Mouse (Mus musculus) stomach, postnatal 0 days (tissue): Measurements from ENCODE around the gene Dcaf12. TPM values are rescaled to one million over a fixed set of nuclear protein-coding genes. Genes with fewer than 3 reads are reported as not detected.

ENCODE experiments used
- ATAC-seq: fragments of 200-750 bp; cut with Nextera tagmentation; 2 replicates; pipeline ENCODE4 v1.8.0; 2017; ENCODE audit not compliant: low FRiP score, low TSS enrichment
- DNase-seq: peaks from one replicate; pipeline ENCODE4 v3.0.0-alpha.2; 2016; ENCODE audit warnings: low spot score
- H3K27ac ChIP-seq: fragments of 300-500 bp; sonication (generic); replicated peaks from 2 replicates; pipeline ENCODE4 v1.5.1; 2014; ENCODE audit warnings: mild to moderate bottlenecking, control low read depth
- H3K27me3 ChIP-seq: fragments of 300-500 bp; sonication (generic); 2 replicates; pipeline ENCODE4 v1.6.1; 2014; ENCODE audit warnings: low read length; ENCODE audit not compliant: control insufficient read depth, insufficient read depth
- H3K36me3 ChIP-seq: fragments of 300-500 bp; sonication (generic); 2 replicates; pipeline ENCODE4 v1.6.1; 2014; ENCODE audit warnings: low read length, mixed read lengths; ENCODE audit not compliant: control insufficient read depth, insufficient read depth
- H3K4me1 ChIP-seq: fragments of 300-500 bp; sonication (generic); replicated peaks from 2 replicates; pipeline ENCODE4 v1.6.1; 2014; ENCODE audit warnings: antibody characterized with exemption; ENCODE audit not compliant: control insufficient read depth, insufficient read depth
- H3K4me2 ChIP-seq: fragments of 300-500 bp; sonication (generic); replicated peaks from 2 replicates; pipeline ENCODE4 v1.6.1; 2014; ENCODE audit warnings: low read depth, mild to moderate bottlenecking, control low read depth, moderate library complexity
- H3K4me3 ChIP-seq: fragments of 300-500 bp; sonication (generic); 2 replicates; pipeline ENCODE4 v1.5.1; 2014; ENCODE audit warnings: low read depth, low read length, control low read depth
- H3K9ac ChIP-seq: fragments of 300-500 bp; sonication (generic); 2 replicates; pipeline ENCODE4 v1.6.1; 2014; ENCODE audit warnings: mild to moderate bottlenecking, low read length, control low read depth, mixed read lengths
- H3K9me3 ChIP-seq: fragments of 300-500 bp; sonication (generic); 2 replicates; pipeline ENCODE4 v1.6.1; 2016; ENCODE audit warnings: low read length; ENCODE audit not compliant: control insufficient read depth
- CTCF ChIP-seq: IDR thresholded peaks from 2 replicates; pipeline ENCODE4 v1.5.1; 2016; ENCODE audit warnings: antibody characterized with exemption, low read depth, mild to moderate bottlenecking, moderate library complexity
- EP300 ChIP-seq: optimal IDR thresholded peaks from 2 replicates; pipeline ENCODE3; 2016; ENCODE audit warnings: antibody characterized with exemption
- WGBS: fragments of 180-500 bp; shearing (Covaris S2); extraction: QIAGEN DNeasy Blood & Tissue Kit; methylation state at CpG from one replicate; pipeline ENCODE4 v1.1.7; 2014; 5-methylcytosine and 5-hydroxymethylcytosine counted together
- polyA plus RNA-seq: library from polyadenylated mRNA; unstranded; fragments of >200 nt; fragmentation: Nextera tagmentation; extraction: Ambion mirVana; gene quantifications from 2 replicates; pipeline ENCODE4 v1.2.1, GENCODE M21; 2015

Gene Dcaf12
- polyA plus RNA-seq, 1 experiment from 2014 or later = 32.4 TPM

GRCm38 (mm10) chr4:41266350-41266749 is 48.3 kb downstream of the Dcaf12 start:
- no peak overlapping the region for H3K4me2 ChIP-seq
- no peaks in the 10 kb centered on the region for H3K36me3 ChIP-seq
- H3K9ac ChIP-seq = no peak overlapping the region
- TF ChIP-seq CTCF (no peak), EP300 (no peak)
- H3K27ac ChIP-seq = no peak overlapping the region
- no peaks in the 10 kb centered on the region for H3K27me3 ChIP-seq
- ATAC-seq (peak; percentile 78), DNase-seq (peak; percentile 28)
- H3K9me3 ChIP-seq = no peaks in the 10 kb centered on the region
- H3K4me3 ChIP-seq = no peak overlapping the region
- 37% methylated on average over 4 of the region's 4 CpGs for WGBS
- H3K4me1 ChIP-seq = no peaks in the 10 kb centered on the region; the same call in 1 of the 2 replicates

- no peaks in the 10 kb centered on the region for H3K4me1 ChIP-seq
- no peak overlapping the region for H3K4me2 ChIP-seq
- no peaks in the 10 kb centered on the region for H3K36me3 ChIP-seq
- no peak for ATAC-seq
- TF ChIP-seq EP300 (no peak), CTCF (no peak)
- H3K4me3 ChIP-seq = no peak overlapping the region
- H3K27ac ChIP-seq = no peak overlapping the region
- no peak overlapping the region for H3K9ac ChIP-seq
- H3K9me3 ChIP-seq = no peaks in the 10 kb centered on the region
- DNase-seq = no peak
- H3K27me3 ChIP-seq = no peaks in the 10 kb centered on the region
Measured at GRCm38 (mm10) chr4:41260691-41261090, 54.0 kb downstream of the Dcaf12 start.

GRCm38 (mm10) chr4:41259019-41259418 is 55.7 kb downstream of the Dcaf12 start:
- H3K4me1 ChIP-seq = no peaks in the 10 kb centered on the region; the same call in 1 of the 2 replicates
- no peaks in the 10 kb centered on the region for H3K9me3 ChIP-seq
- DNase-seq = no peak
- 84% methylated on average over 4 of the region's 4 CpGs for WGBS
- no peaks in the 10 kb centered on the region for H3K36me3 ChIP-seq
- H3K27me3 ChIP-seq = no peaks in the 10 kb centered on the region
- no peak overlapping the region for H3K9ac ChIP-seq
- H3K4me2 ChIP-seq = no peak overlapping the region
- no peak overlapping the region for H3K4me3 ChIP-seq
- no peak overlapping the region for H3K27ac ChIP-seq
- no peak for ATAC-seq
- TF ChIP-seq CTCF (no peak), EP300 (no peak)

- Histone ChIP-seq H3K36me3 (no peaks in the 10 kb centered on the region), H3K4me2 (no peak overlapping the region), H3K9ac (no peak overlapping the region), H3K27ac (no peak overlapping the region), H3K9me3 (no peaks in the 10 kb centered on the region), H3K4me1 (no peaks in the 10 kb centered on the region; the same call in 1 of the 2 replicates), H3K4me3 (no peak overlapping the region), H3K27me3 (no peaks in the 10 kb centered on the region)
- DNase-seq (no peak), ATAC-seq (no peak)
- 95% methylated on average over 1 of the region's 1 CpGs for WGBS
- no peak for TF ChIP-seq CTCF
- no peak for TF ChIP-seq EP300
Measured at GRCm38 (mm10) chr4:41257752-41258151, 56.9 kb downstream of the Dcaf12 start.

GRCm38 (mm10) chr4:41255564-41256210 is 59.0 kb downstream of the Dcaf12 start:
- 68% methylated on average over 12 of the region's 12 CpGs for WGBS
- ATAC-seq = no peak
- Histone ChIP-seq H3K36me3 (no peaks in the 10 kb centered on the region), H3K27me3 (no peaks in the 10 kb centered on the region), H3K4me3 (no peak overlapping the region), H3K27ac (no peak overlapping the region), H3K9me3 (no peaks in the 10 kb centered on the region), H3K4me2 (0 out of 2 replicates have a peak overlapping the region, but pooled peaks have one; percentile 2), H3K9ac (no peak overlapping the region), H3K4me1 (no peaks in the 10 kb centered on the region; the same call in 1 of the 2 replicates)
- no peak for DNase-seq
- TF ChIP-seq CTCF (no peak), EP300 (no peak)

- Histone ChIP-seq H3K27me3 (no peaks in the 10 kb centered on the region), H3K9ac (no peak overlapping the region), H3K4me3 (no peak overlapping the region), H3K27ac (no peak overlapping the region), H3K4me1 (no peaks in the 10 kb centered on the region; the same call in 1 of the 2 replicates), H3K9me3 (no peaks in the 10 kb centered on the region), H3K36me3 (peaks cover 5% of the 10 kb centered on the region; the same call in 1 of the 2 replicates), H3K4me2 (no peak overlapping the region)
- WGBS = 84% methylated on average over 2 of the region's 2 CpGs
- ATAC-seq = no peak
- TF ChIP-seq CTCF (no peak), EP300 (no peak)
- no peak for DNase-seq
Measured at GRCm38 (mm10) chr4:41253756-41254155, 60.9 kb downstream of the Dcaf12 start.
